Mouse (Mus musculus) cortical plate, adult 2 months (tissue): ENCODE results near the gene Lrrc9.

Experiments used
- CTCF ChIP-seq: fragments of 200-500 bp; IDR thresholded peaks from 2 replicates; pipeline ENCODE4 v1.5.1; 2011; ENCODE audit warnings: mild to moderate bottlenecking, control low read depth, low read length; ENCODE audit not compliant: insufficient read depth; ENCODE audit errors: extremely low read depth
- POLR2A ChIP-seq: fragments of 200-500 bp; IDR thresholded peaks from 2 replicates; pipeline ENCODE4 v1.6.1; 2011; ENCODE audit warnings: mild to moderate bottlenecking, low read length, control low read depth; ENCODE audit not compliant: insufficient read depth; ENCODE audit errors: extremely low read depth

DNA sequence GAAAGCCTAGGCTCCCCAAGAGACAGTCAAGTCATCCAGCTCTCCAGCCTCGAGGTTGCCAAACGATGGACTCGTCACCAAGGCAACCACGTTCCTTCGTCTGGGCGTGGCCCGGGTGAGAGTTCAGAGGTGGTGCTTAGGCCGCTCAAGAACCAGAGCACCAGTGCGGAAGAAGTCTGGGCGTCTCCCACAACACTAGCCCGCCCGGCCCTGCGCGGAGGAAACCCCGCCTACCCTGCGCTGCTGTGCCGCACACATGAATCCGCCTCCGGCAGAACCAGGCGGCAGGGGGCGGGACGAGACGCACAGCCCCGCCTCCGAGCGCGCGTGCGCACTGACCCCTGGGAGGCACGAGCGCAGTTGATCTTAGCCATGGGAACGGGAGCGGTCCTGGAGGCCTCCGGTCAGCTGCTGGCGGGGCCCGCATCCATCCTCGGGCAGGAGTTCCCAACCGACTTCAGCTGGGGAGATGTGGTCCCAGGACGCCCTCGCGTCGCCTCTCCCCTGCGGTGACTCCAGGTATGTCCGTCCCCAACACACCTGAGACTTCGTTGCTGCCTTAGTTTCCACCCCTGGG lies 94.4 kb downstream of the Lrrc9 start, which contains the start of gene Pcnx4:
- TF ChIP-seq CTCF (no peak), POLR2A (peak; percentile 67)
